Mouse (Mus musculus): ENCODE measurements around the gene Mthfd1l. TPM values are rescaled to one million over a fixed set of nuclear protein-coding genes. Genes with fewer than 3 reads are reported as not detected.

Gene Mthfd1l
- 5.2 and 6.4 TPM in 2 replicates for polyA plus RNA-seq (2015; fragmentation: Nextera tagmentation; extraction: Ambion mirVana)

- peak; percentile 88 for ATAC-seq
- peak within 1 kb of the TSS; percentile 86 for H3K27ac ChIP-seq
- no peaks in the 10 kb centered on the region for H3K27me3 ChIP-seq
- H3K4me1 ChIP-seq: peaks cover 12% of the 10 kb centered on the region
- H3K9ac ChIP-seq: peak within 1 kb of the TSS; percentile 72
- H3K4me3 ChIP-seq: peak within 1 kb of the TSS; percentile 69
- no peaks in the 10 kb centered on the region for H3K36me3 ChIP-seq (ENCODE audit: poor library complexity, severe bottlenecking)
- WGBS: under 1% methylated on average over 40 of the region's 40 CpGs
- no peaks in the 10 kb centered on the region for H3K9me3 ChIP-seq (replicated peaks)
- H3K4me2 ChIP-seq: peak within 1 kb of the TSS; percentile 95
Measured at GRCm38 (mm10) chr10:3972981-3973588, at the start of gene Mthfd1l. TSS of gene Mthfd1l (plus strand) at chr10:3973118.

GRCm38 (mm10) chr10:3928008-3928545 lies 44.8 kb upstream of the Mthfd1l start:
- Histone ChIP-seq H3K4me2 (no peak overlapping the region), H3K4me3 (no peak overlapping the region), H3K36me3 (ENCODE audit: poor library complexity, severe bottlenecking) (no peaks in the 10 kb centered on the region), H3K27me3 (no peaks in the 10 kb centered on the region), H3K9ac (no peak overlapping the region), H3K4me1 (no peaks in the 10 kb centered on the region), H3K9me3 (replicated peaks) (no peaks in the 10 kb centered on the region), H3K27ac (no peak overlapping the region)
- ATAC-seq: no peak
- WGBS: 86% methylated on average over 4 of the region's 4 CpGs

GRCm38 (mm10) chr10:3931831-3932230 lies 41.1 kb upstream of the Mthfd1l start:
- no peak overlapping the region for H3K9ac ChIP-seq
- no peak overlapping the region for H3K27ac ChIP-seq
- H3K4me2 ChIP-seq: no peak overlapping the region
- no peak overlapping the region for H3K4me3 ChIP-seq
- no peaks in the 10 kb centered on the region for H3K4me1 ChIP-seq
- H3K27me3 ChIP-seq: no peaks in the 10 kb centered on the region
- H3K9me3 ChIP-seq (replicated peaks): no peaks in the 10 kb centered on the region
- H3K36me3 ChIP-seq (ENCODE audit: poor library complexity, severe bottlenecking): no peaks in the 10 kb centered on the region
- no peak for ATAC-seq

- no peak for ATAC-seq
- no peaks in the 10 kb centered on the region for H3K27me3 ChIP-seq
- H3K4me1 ChIP-seq: no peaks in the 10 kb centered on the region
- H3K27ac ChIP-seq: no peak overlapping the region
- 87% methylated on average over 12 of the region's 12 CpGs for WGBS
- H3K9me3 ChIP-seq (replicated peaks): no peaks in the 10 kb centered on the region
- H3K9ac ChIP-seq: no peak overlapping the region
- H3K4me3 ChIP-seq: no peak overlapping the region
- H3K36me3 ChIP-seq (ENCODE audit: poor library complexity, severe bottlenecking): no peaks in the 10 kb centered on the region
- no peak overlapping the region for H3K4me2 ChIP-seq
Measured at GRCm38 (mm10) chr10:3933311-3933940, 39.5 kb upstream of the Mthfd1l start.

- ATAC-seq: no peak
- no peak overlapping the region for H3K4me3 ChIP-seq
- no peak overlapping the region for H3K9ac ChIP-seq
- no peaks in the 10 kb centered on the region for H3K9me3 ChIP-seq (replicated peaks)
- H3K27ac ChIP-seq: no peak overlapping the region
- H3K4me2 ChIP-seq: no peak overlapping the region
- no peaks in the 10 kb centered on the region for H3K27me3 ChIP-seq
- peaks cover 7% of the 10 kb centered on the region for H3K4me1 ChIP-seq
- peaks cover 3% of the 10 kb centered on the region; the same call in 1 of the 2 replicates for H3K36me3 ChIP-seq (ENCODE audit: poor library complexity, severe bottlenecking)
Measured at GRCm38 (mm10) chr10:3936864-3937263, 36.1 kb upstream of the Mthfd1l start.

- Histone ChIP-seq H3K27me3 (no peaks in the 10 kb centered on the region), H3K4me1 (peaks cover 7% of the 10 kb centered on the region), H3K9me3 (replicated peaks) (no peaks in the 10 kb centered on the region), H3K36me3 (ENCODE audit: poor library complexity, severe bottlenecking) (peaks cover 3% of the 10 kb centered on the region; the same call in 1 of the 2 replicates), H3K4me3 (no peak overlapping the region), H3K9ac (no peak overlapping the region), H3K27ac (no peak overlapping the region), H3K4me2 (no peak overlapping the region)
- WGBS: 91% methylated on average over 11 of the region's 11 CpGs
- ATAC-seq: no peak
Measured at GRCm38 (mm10) chr10:3939895-3940595, 32.9 kb upstream of the Mthfd1l start.

- ATAC-seq: no peak
Measured at GRCm38 (mm10) chr10:3940596-3940975, 32.3 kb upstream of the Mthfd1l start.

GRCm38 (mm10) chr10:3941054-3941757 lies 31.7 kb upstream of the Mthfd1l start:
- ATAC-seq: peak; percentile 17; the same call in 1 of the 2 replicates
- WGBS: 39% methylated on average over 11 of the region's 11 CpGs
- Histone ChIP-seq H3K9ac (no peak overlapping the region), H3K9me3 (replicated peaks) (no peaks in the 10 kb centered on the region), H3K27ac (peak overlapping the region; percentile 20; the same call in 1 of the 2 replicates), H3K27me3 (no peaks in the 10 kb centered on the region), H3K36me3 (ENCODE audit: poor library complexity, severe bottlenecking) (peaks cover 3% of the 10 kb centered on the region; the same call in 1 of the 2 replicates), H3K4me1 (peaks cover 7% of the 10 kb centered on the region), H3K4me2 (no peak overlapping the region), H3K4me3 (no peak overlapping the region)

More at GRCm38 (mm10) chr10:3940596-3940975, 32.3 kb upstream of the Mthfd1l start:
- WGBS: 87% methylated on average over 6 of the region's 6 CpGs
- peaks cover 3% of the 10 kb centered on the region; the same call in 1 of the 2 replicates for H3K36me3 ChIP-seq (ENCODE audit: poor library complexity, severe bottlenecking)
- H3K4me3 ChIP-seq: no peak overlapping the region
- no peak overlapping the region for H3K27ac ChIP-seq
- no peaks in the 10 kb centered on the region for H3K9me3 ChIP-seq (replicated peaks)
- no peak overlapping the region for H3K9ac ChIP-seq
- peaks cover 7% of the 10 kb centered on the region for H3K4me1 ChIP-seq
- no peak overlapping the region for H3K4me2 ChIP-seq
- no peaks in the 10 kb centered on the region for H3K27me3 ChIP-seq

- WGBS: 80% methylated on average over 6 of the region's 6 CpGs
- peaks cover 3% of the 10 kb centered on the region; the same call in 1 of the 2 replicates for H3K36me3 ChIP-seq (ENCODE audit: poor library complexity, severe bottlenecking)
- ATAC-seq: no peak
- H3K4me1 ChIP-seq: peaks cover 7% of the 10 kb centered on the region
- H3K27ac ChIP-seq: no peak overlapping the region
- no peaks in the 10 kb centered on the region for H3K27me3 ChIP-seq
- no peak overlapping the region for H3K9ac ChIP-seq
- H3K4me2 ChIP-seq: no peak overlapping the region
- no peaks in the 10 kb centered on the region for H3K9me3 ChIP-seq (replicated peaks)
- H3K4me3 ChIP-seq: no peak overlapping the region
Measured at GRCm38 (mm10) chr10:3942289-3942688, 30.6 kb upstream of the Mthfd1l start.

GRCm38 (mm10) chr10:3943492-3944395 lies 29.2 kb upstream of the Mthfd1l start:
- WGBS: 30% methylated on average over 10 of the region's 10 CpGs
- H3K36me3 ChIP-seq (ENCODE audit: poor library complexity, severe bottlenecking): peaks cover 3% of the 10 kb centered on the region; the same call in 1 of the 2 replicates
- H3K27me3 ChIP-seq: no peaks in the 10 kb centered on the region
- ATAC-seq: peak; percentile 65
- peaks cover 7% of the 10 kb centered on the region for H3K4me1 ChIP-seq
- no peak overlapping the region for H3K9ac ChIP-seq
- H3K4me2 ChIP-seq: no peak overlapping the region
- no peak overlapping the region for H3K27ac ChIP-seq
- H3K9me3 ChIP-seq (replicated peaks): no peaks in the 10 kb centered on the region
- no peak overlapping the region for H3K4me3 ChIP-seq

- Histone ChIP-seq H3K9me3 (replicated peaks) (no peaks in the 10 kb centered on the region), H3K4me1 (no peaks in the 10 kb centered on the region), H3K4me2 (no peak overlapping the region), H3K27ac (no peak overlapping the region), H3K4me3 (no peak overlapping the region), H3K36me3 (ENCODE audit: poor library complexity, severe bottlenecking) (0 out of 2 replicates have a peak, but pooled peaks cover 5% of the 10 kb centered on the region), H3K27me3 (no peaks in the 10 kb centered on the region), H3K9ac (no peak overlapping the region)
- 89% methylated on average over 17 of the region's 17 CpGs for WGBS
- no peak for ATAC-seq
Measured at GRCm38 (mm10) chr10:3946871-3947270, 26.0 kb upstream of the Mthfd1l start.

Data from forebrain, embryonic 13.5 days (tissue).